Mouse (Mus musculus) embryonic fibroblast, embryonic 13.5 days (primary cell): ENCODE results near the gene Fam124b.

Source experiments
- CTCF ChIP-seq: IDR thresholded peaks from 2 replicates; pipeline ENCODE4 v1.5.1; 2011; ENCODE audit warnings: mild to moderate bottlenecking, control low read depth, low read length, moderate library complexity, borderline replicate concordance; ENCODE audit not compliant: insufficient read depth
- POLR2A ChIP-seq: IDR thresholded peaks from 2 replicates; pipeline ENCODE4 v1.6.1; 2011; ENCODE audit warnings: low read depth, mild to moderate bottlenecking, control low read depth, low read length, moderate library complexity

- no peak for TF ChIP-seq CTCF
- TF ChIP-seq POLR2A = no peak
Measured at GRCm38 (mm10) chr1:80241579-80241978, 23.3 kb upstream of the Fam124b start.
